Mouse (Mus musculus) midbrain, embryonic 10.5 days (tissue): ENCODE data around the gene Arhgap19. TPM values are rescaled to one million over a fixed set of nuclear protein-coding genes. Genes with fewer than 3 reads are reported as not detected.

Experiments
- DNase-seq: peaks from one replicate; pipeline ENCODE4 v3.0.0-alpha.2; 2017; ENCODE audit warnings: low spot score
- H3K27ac ChIP-seq: fragments of 300-500 bp; sonication (generic); replicated peaks from 2 replicates; pipeline ENCODE4 v1.5.1; 2016; ENCODE audit warnings: mild to moderate bottlenecking
- H3K27me3 ChIP-seq: fragments of 300-500 bp; sonication (generic); 2 replicates; pipeline ENCODE4 v1.6.1; 2016; ENCODE audit warnings: low read depth, mild to moderate bottlenecking; ENCODE audit not compliant: poor library complexity, severe bottlenecking
- H3K36me3 ChIP-seq: fragments of 300-500 bp; sonication (generic); 2 replicates; pipeline ENCODE4 v1.6.1; 2016; ENCODE audit warnings: mild to moderate bottlenecking, moderate library complexity
- H3K4me1 ChIP-seq: fragments of 300-500 bp; sonication (generic); 2 replicates; pipeline ENCODE4 v1.6.1; 2016
- H3K4me3 ChIP-seq: fragments of 300-500 bp; sonication (generic); 2 replicates; pipeline ENCODE4 v1.5.1; 2016; ENCODE audit warnings: mild to moderate bottlenecking, moderate library complexity
- H3K9me3 ChIP-seq: fragments of 300-500 bp; sonication (generic); replicated peaks from 2 replicates; pipeline ENCODE4 v1.6.1; 2016; ENCODE audit warnings: mild to moderate bottlenecking
- WGBS: fragments of 180-500 bp; shearing (Covaris S2); methylation state at CpG from one replicate; pipeline ENCODE4 v1.1.7; 2016; 5-methylcytosine and 5-hydroxymethylcytosine counted together
- polyA plus RNA-seq: library from polyadenylated mRNA; unstranded; fragments of >200 nt; fragmentation: Nextera tagmentation; extraction: Ambion mirVana; gene quantifications from 2 replicates; pipeline ENCODE4 v1.2.1, GENCODE M21; 2016

Arhgap19 gene
- polyA plus RNA-seq, 1 experiment from 2014 or later: 38.1 TPM

DNA sequence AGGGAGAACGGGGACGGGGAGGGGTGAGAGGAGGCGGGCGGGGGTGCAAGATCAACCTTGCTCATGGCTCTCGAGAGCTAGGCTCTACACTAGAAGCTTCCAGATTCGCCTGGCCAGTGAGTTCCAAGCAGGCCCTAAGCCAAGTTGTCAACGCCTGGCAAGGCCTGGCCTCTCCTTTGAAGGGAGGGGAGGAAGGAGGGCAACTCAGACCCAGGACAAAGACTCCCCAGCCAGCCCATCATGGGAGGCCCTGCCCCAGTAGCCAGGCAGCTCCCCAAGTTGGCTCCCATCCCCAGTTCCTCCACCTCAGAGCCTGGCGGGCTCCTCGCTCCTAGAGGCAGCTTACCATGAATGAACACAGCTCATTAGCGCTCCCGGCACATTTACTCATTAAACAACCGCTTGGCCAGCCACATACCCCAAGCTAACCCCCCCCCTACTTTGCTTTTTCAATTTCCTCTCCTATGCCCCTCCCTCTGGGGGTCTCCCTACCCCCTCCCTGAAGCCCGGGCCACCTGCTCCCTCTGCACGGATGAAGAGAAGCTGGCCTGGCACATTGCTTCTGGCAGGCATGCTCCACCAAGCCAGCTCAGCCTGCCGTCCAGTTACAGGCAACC lies 55.8 kb downstream of the Arhgap19 start:
- Histone ChIP-seq H3K27ac (peak overlapping the region; percentile 76), H3K9me3 (no peaks in the 10 kb centered on the region), H3K36me3 (no peaks in the 10 kb centered on the region), H3K4me1 (peaks cover 69% of the 10 kb centered on the region), H3K27me3 (peaks cover 86% of the 10 kb centered on the region), H3K4me3 (no peak overlapping the region)
- 51% methylated on average over 15 of the region's 15 CpGs for WGBS
- no peak for DNase-seq

DNA sequence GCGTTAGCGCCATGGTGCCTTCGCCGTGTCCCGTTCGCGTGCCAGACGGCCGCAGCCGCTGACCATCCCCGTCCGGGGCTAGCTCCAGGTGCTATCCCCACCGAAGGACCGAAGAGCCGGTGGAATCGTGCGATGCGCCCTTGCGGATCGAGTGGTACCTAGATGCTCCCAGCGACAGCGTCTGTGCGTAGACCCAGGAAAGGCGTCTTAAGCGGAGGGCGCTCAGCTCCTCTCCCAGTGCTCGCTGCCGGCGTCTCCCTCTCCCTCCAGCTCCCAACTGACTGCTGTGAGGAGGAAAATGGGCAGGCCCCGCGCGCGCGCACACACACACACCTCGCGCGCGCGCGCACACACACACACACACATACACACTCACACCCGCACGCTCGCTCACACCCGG lies 58.5 kb downstream of the Arhgap19 start, which contains the start of gene Slit1:
Gene Slit1, minus strand, starts transcription at position 270 of the 400 bp plus-strand sequence.
- H3K36me3 ChIP-seq: no peaks in the 10 kb centered on the region
- H3K27ac ChIP-seq: peak within 1 kb of the TSS; percentile 85
- peak within 1 kb of the TSS; percentile 60 for H3K4me3 ChIP-seq
- no peaks in the 10 kb centered on the region for H3K9me3 ChIP-seq
- DNase-seq: peak; percentile 60
- H3K4me1 ChIP-seq: peaks cover 90% of the 10 kb centered on the region
- WGBS: under 1% methylated on average over 44 of the region's 44 CpGs
- H3K27me3 ChIP-seq: peaks cover 95% of the 10 kb centered on the region

GRCm38 (mm10) chr19:41738896-41739295 lies 63.0 kb downstream of the Arhgap19 start:
- H3K4me3 ChIP-seq: peak overlapping the region; percentile 39
- no peak for DNase-seq
- H3K36me3 ChIP-seq: no peaks in the 10 kb centered on the region
- no peaks in the 10 kb centered on the region for H3K9me3 ChIP-seq
- H3K27me3 ChIP-seq: peaks cover 100% of the 10 kb centered on the region
- peaks cover 88% of the 10 kb centered on the region for H3K4me1 ChIP-seq
- 15% methylated on average over 4 of the region's 4 CpGs for WGBS
- peak overlapping the region; percentile 9; the same call in 1 of the 2 replicates for H3K27ac ChIP-seq

DNA sequence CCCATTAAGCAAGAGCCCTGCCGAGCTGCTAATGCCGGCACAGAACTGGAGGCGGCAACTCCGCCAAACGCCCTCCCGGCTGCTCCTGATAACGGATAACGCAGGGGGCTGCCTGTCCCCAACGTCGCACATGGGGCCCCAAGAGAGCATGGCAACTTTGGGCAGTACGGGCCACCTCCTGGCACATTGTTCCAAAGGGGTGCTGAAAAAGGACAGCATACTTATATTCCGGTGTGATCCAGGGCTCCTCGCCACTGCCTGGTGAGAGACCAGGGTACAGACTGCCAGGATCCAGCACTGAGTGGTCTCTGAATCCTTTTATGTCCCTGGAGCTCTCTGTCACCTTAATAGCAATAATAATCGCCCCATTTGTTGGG lies 63.4 kb downstream of the Arhgap19 start:
- Histone ChIP-seq H3K36me3 (no peaks in the 10 kb centered on the region), H3K27ac (peak overlapping the region; percentile 9; the same call in 1 of the 2 replicates), H3K27me3 (peaks cover 100% of the 10 kb centered on the region), H3K4me1 (peaks cover 87% of the 10 kb centered on the region), H3K9me3 (no peaks in the 10 kb centered on the region), H3K4me3 (peak overlapping the region; percentile 39)
- WGBS: 9% methylated on average over 14 of the region's 14 CpGs
- DNase-seq: no peak

DNA sequence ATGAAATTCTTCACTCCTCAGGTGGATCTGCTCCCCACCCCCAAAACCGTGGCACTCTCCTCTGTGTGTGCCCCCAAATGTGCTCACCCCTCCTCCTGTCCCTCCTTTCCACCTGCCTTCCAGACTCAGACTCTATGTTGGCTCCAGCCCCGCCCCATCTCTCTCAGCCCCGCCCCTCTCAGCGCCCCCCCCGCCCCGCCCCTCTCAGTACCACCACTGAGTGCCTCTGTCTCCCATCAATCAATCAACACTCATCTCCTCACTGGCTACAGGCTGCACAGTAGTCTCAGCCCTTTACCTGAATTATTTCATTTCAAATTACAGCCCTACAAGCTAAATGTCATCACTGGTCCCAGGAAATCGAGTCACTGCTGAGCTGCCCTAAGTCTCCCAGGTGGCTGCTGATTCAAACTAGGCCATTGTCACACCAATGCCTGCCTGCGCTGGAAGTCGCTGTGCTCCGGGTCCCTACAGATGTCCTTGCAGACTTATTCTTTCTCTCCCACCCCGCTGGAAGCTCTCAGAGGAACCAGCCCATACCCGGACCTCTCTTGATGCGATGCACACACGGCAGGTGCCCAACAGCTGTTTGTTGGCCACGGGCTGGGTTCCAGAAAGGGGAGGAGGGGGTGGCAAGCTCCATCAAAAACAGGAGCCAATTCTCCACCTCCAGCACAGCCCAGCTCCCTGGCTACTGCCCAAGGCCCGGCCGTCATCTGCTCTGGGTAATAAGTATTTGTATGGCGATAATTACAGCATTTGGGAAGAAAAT lies 64.0 kb downstream of the Arhgap19 start:
- H3K27ac ChIP-seq: peak overlapping the region; percentile 9; the same call in 1 of the 2 replicates
- peaks cover 100% of the 10 kb centered on the region for H3K27me3 ChIP-seq
- H3K9me3 ChIP-seq: no peaks in the 10 kb centered on the region
- 0 out of 2 replicates have a peak, but pooled peaks cover 2% of the 10 kb centered on the region for H3K36me3 ChIP-seq
- 2% methylated on average over 18 of the region's 18 CpGs for WGBS
- DNase-seq: no peak
- peaks cover 82% of the 10 kb centered on the region for H3K4me1 ChIP-seq
- peak overlapping the region; percentile 39 for H3K4me3 ChIP-seq

DNA sequence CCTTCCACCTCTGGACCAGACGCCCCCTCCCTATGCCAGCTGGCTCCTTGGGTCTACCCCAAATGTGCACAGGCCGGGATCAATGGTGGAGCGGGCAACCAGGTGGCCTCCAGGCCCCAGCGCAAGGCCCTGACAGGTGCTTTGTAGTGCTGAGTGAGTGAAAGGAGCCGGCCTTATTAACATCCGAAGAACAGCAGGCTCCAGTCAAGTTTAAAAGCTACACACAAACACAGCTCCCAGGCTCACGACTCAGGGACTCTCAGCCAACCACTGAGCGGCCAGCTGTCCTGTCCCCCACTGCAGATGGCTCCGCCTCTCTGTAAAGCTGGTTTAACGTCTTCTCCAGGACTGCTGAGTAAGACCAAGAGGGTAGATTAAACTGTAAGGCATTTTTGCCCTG lies 67.2 kb downstream of the Arhgap19 start:
- peaks cover 77% of the 10 kb centered on the region for H3K27me3 ChIP-seq
- peaks cover 12% of the 10 kb centered on the region; the same call in 1 of the 2 replicates for H3K9me3 ChIP-seq
- WGBS: 21% methylated on average over 10 of the region's 10 CpGs
- peaks cover 21% of the 10 kb centered on the region for H3K36me3 ChIP-seq
- peak overlapping the region; percentile 8; the same call in 1 of the 2 replicates for H3K4me3 ChIP-seq
- H3K27ac ChIP-seq: peak overlapping the region; percentile 75
- peaks cover 53% of the 10 kb centered on the region for H3K4me1 ChIP-seq
- DNase-seq: peak; percentile 58

GRCm38 (mm10) chr19:41725491-41725890 lies 76.4 kb downstream of the Arhgap19 start:
- peak overlapping the region; percentile 46; the same call in 1 of the 2 replicates for H3K27ac ChIP-seq
- H3K27me3 ChIP-seq: peaks cover 42% of the 10 kb centered on the region
- H3K9me3 ChIP-seq: peaks cover under 1% of the 10 kb centered on the region; the same call in 1 of the 2 replicates
- H3K4me3 ChIP-seq: no peak overlapping the region
- peaks cover 34% of the 10 kb centered on the region for H3K4me1 ChIP-seq
- no peak for DNase-seq
- WGBS: 43% methylated on average over 2 of the region's 2 CpGs
- peaks cover 28% of the 10 kb centered on the region for H3K36me3 ChIP-seq

GRCm38 (mm10) chr19:41724831-41725470 lies 76.9 kb downstream of the Arhgap19 start:
- no peaks in the 10 kb centered on the region for H3K9me3 ChIP-seq

GRCm38 (mm10) chr19:41723337-41723736 lies 78.5 kb downstream of the Arhgap19 start:
- H3K9me3 ChIP-seq: no peaks in the 10 kb centered on the region
- H3K27ac ChIP-seq: no peak overlapping the region
- H3K4me1 ChIP-seq: peaks cover 51% of the 10 kb centered on the region
- no peak for DNase-seq
- H3K36me3 ChIP-seq: peaks cover 23% of the 10 kb centered on the region
- H3K27me3 ChIP-seq: peaks cover 63% of the 10 kb centered on the region
- 54% methylated on average over 2 of the region's 2 CpGs for WGBS
- no peak overlapping the region for H3K4me3 ChIP-seq

More at GRCm38 (mm10) chr19:41724831-41725470, 76.9 kb downstream of the Arhgap19 start:
- H3K4me1 ChIP-seq: peaks cover 35% of the 10 kb centered on the region
- 37% methylated on average over 9 of the region's 9 CpGs for WGBS
- peaks cover 46% of the 10 kb centered on the region for H3K27me3 ChIP-seq
- no peak overlapping the region for H3K4me3 ChIP-seq
- peak; percentile 62 for DNase-seq
- peaks cover 29% of the 10 kb centered on the region for H3K36me3 ChIP-seq
- H3K27ac ChIP-seq: peak overlapping the region; percentile 46; the same call in 1 of the 2 replicates

DNA sequence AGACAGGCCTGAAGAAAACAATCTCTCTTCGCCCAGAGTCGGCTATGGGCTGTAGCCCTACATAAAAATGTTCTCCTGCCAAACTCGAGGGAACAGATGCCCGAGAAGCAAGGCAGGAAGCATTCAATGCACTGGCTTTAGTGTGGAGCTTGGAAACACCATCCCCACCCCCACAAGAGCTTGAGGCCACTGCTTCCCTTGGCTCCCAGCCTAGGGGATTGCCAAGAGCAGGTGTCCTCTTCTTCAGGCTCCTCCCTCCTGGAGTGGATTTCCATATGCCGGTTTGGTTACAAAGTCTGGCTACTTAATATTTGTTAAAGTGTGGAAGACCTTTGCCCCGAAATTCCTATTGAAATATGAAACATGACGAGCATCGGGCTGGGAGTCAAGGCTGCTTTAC lies 82.4 kb downstream of the Arhgap19 start:
- H3K4me3 ChIP-seq: no peak overlapping the region
- H3K36me3 ChIP-seq: 0 out of 2 replicates have a peak, but pooled peaks cover 4% of the 10 kb centered on the region
- 83% methylated on average over 8 of the region's 8 CpGs for WGBS
- peaks cover 71% of the 10 kb centered on the region for H3K4me1 ChIP-seq
- H3K27me3 ChIP-seq: peaks cover 84% of the 10 kb centered on the region
- no peak overlapping the region for H3K27ac ChIP-seq
- DNase-seq: no peak
- H3K9me3 ChIP-seq: no peaks in the 10 kb centered on the region
